ENCODE assay signal across 29 mouse cellular contexts in genomic region chr4:119912216-119912615, GRCm38 (mm10).
DNase-seq lines count a peak whose midpoint lies in the region; ATAC-seq and TF ChIP-seq lines count a peak whose summit lies in the region.
"Had no signal": no experiment of that assay in that cellular context is flagged by ENCODE, and none has a peak within 500 bp of the region (broad histone marks: within the 10 kb centered on the region; RNA-seq: fewer than 3 reads in every experiment).

No protein-coding gene starts in this region.

- no peak overlapping the region for H3K4me2 ChIP-seq in midbrain, postnatal 0 days (ENCODE audit: low read depth, low read length, poor library complexity, severe bottlenecking)
- H3K4me2 ChIP-seq: hindbrain, embryonic 13.5 days; kidney, embryonic 15.5 days; limb, embryonic 12.5 days; liver, embryonic 11.5 days; neural tube, embryonic 13.5 days had no signal

- H3K9me3 ChIP-seq in midbrain, postnatal 0 days (ENCODE audit: low read length): no peaks in the 10 kb centered on the region
- H3K9me3 ChIP-seq: embryonic facial prominence, embryonic 10.5 days; hindbrain, embryonic 13.5 days; kidney, embryonic 15.5 days; limb, embryonic 12.5 days; neural tube, embryonic 13.5 days had no signal

- H3K36me3 ChIP-seq in macrophage (ENCODE audit: inconsistent target): no peaks in the 10 kb centered on the region
- H3K36me3 ChIP-seq in midbrain, postnatal 0 days (ENCODE audit: insufficient read depth, low read length): no peaks in the 10 kb centered on the region
- H3K36me3 ChIP-seq: embryonic facial prominence, embryonic 10.5 days; G1E; hindbrain, embryonic 13.5 days; kidney, embryonic 15.5 days; limb, embryonic 12.5 days; neural tube, embryonic 13.5 days had no signal

- WGBS in macrophage (ENCODE audit: missing documents): 6% methylated on average over 2 of the region's 2 CpGs
- 69% methylated on average over 2 of the region's 2 CpGs for WGBS in midbrain, postnatal 0 days

- H3K4me3 ChIP-seq in left cerebral cortex, adult 2 months: no peak overlapping the region
- no peak overlapping the region for H3K4me3 ChIP-seq in macrophage (ENCODE audit: inconsistent target)
- H3K4me3 ChIP-seq in midbrain, postnatal 0 days (ENCODE audit: low read depth, low read length): no peak overlapping the region
- H3K4me3 ChIP-seq: embryonic facial prominence, embryonic 10.5 days; hindbrain, embryonic 13.5 days; kidney, embryonic 15.5 days; limb, embryonic 12.5 days; neural tube, embryonic 13.5 days had no signal

- intact Hi-C loops in left cerebral cortex, adult 2 months (cut with DNase I): no loop called here
- intact Hi-C loops in left cerebral cortex, postnatal 25 days (cut with DNase I): no loop called here

- no peaks in the 10 kb centered on the region for H3K4me1 ChIP-seq in midbrain, postnatal 0 days (ENCODE audit: insufficient read depth, low read length)
- H3K4me1 ChIP-seq: hindbrain, embryonic 13.5 days; kidney, embryonic 15.5 days; limb, embryonic 12.5 days; neural tube, embryonic 13.5 days had no signal

- no peaks in the 10 kb centered on the region for H3K79me2 ChIP-seq in macrophage (ENCODE audit: inconsistent target)

- no peak overlapping the region for H3K9ac ChIP-seq in midbrain, postnatal 0 days (replicated peaks; ENCODE audit: low read length, poor library complexity, severe bottlenecking)
- H3K9ac ChIP-seq: hindbrain, embryonic 13.5 days; kidney, embryonic 15.5 days; limb, embryonic 12.5 days; neural tube, embryonic 13.5 days had no signal

- H3K27me3 ChIP-seq in midbrain, postnatal 0 days (ENCODE audit: insufficient read depth, low read length): no peaks in the 10 kb centered on the region
- H3K27me3 ChIP-seq: CH12.LX; hindbrain, embryonic 13.5 days; kidney, embryonic 15.5 days; limb, embryonic 12.5 days; neural tube, embryonic 13.5 days; Patski had no signal

- ATAC-seq in midbrain, postnatal 0 days (ENCODE audit: low FRiP score): no peak
- ATAC-seq: forebrain, embryonic 16.5 days; Patski had no signal

- DNase-seq in adrenal gland, postnatal 14 days: peak; percentile 34
- no peak for DNase-seq in adrenal gland, postnatal 4 days (ENCODE audit: low spot score in 2 of 2)
- no peak for DNase-seq in left cerebral cortex, adult 2 months (ENCODE audit: extremely low spot score in 1 of 2, low spot score in 2 of 2)
- DNase-seq in left cerebral cortex, postnatal 25 days (ENCODE audit: low spot score in 2 of 2): no peak
- DNase-seq in adrenal gland, postnatal 36 days: peak; percentile 33 to 44
- DNase-seq in midbrain, postnatal 0 days (ENCODE audit: low spot score): no peak
- DNase-seq in spleen, postnatal 14 days (ENCODE audit: low spot score in 2 of 2): no peak
- DNase-seq: B cell, adult 2 months; cerebellum, adult 9-10 months; gastrocnemius, postnatal 25 days; heart, postnatal 36 days; kidney, adult 11 months; kidney, postnatal 36 days; lung, adult 18-20 months; lung, postnatal 10 days; midbrain, embryonic 14.5 days; thymus, postnatal 14 days had no signal

- peak overlapping the region; percentile 22; the same call in 1 of the 2 replicates for H3K27ac ChIP-seq in left cerebral cortex, adult 2 months
- peak overlapping the region; percentile 28; the same call in 1 of the 2 replicates for H3K27ac ChIP-seq in macrophage
- H3K27ac ChIP-seq in midbrain, postnatal 0 days (ENCODE audit: low read depth, low read length): no peak overlapping the region
- H3K27ac ChIP-seq: embryonic facial prominence, embryonic 10.5 days; hindbrain, embryonic 13.5 days; kidney, embryonic 15.5 days; limb, embryonic 12.5 days; neural tube, embryonic 13.5 days; stomach, postnatal 0 days had no signal

- TF ChIP-seq CTCF in left cerebral cortex, adult 2 months (IDR thresholded peaks at IDR 0.05): no peak
- TF ChIP-seq CTCF in midbrain, postnatal 0 days (IDR thresholded peaks at IDR 0.05): no peak

Comparison
In these comparisons a context has a peak if more than half of its experiments do, and no peak if none do; other contexts are left out.
1. DNase-seq: peak in adrenal gland, postnatal 14 days (single experiment) and adrenal gland, postnatal 36 days (2 of 2); none in adrenal gland, postnatal 4 days (0 of 2), left cerebral cortex, adult 2 months (0 of 2), left cerebral cortex, postnatal 25 days (0 of 2), midbrain, postnatal 0 days (single experiment) and spleen, postnatal 14 days (0 of 2).